Mouse (Mus musculus) embryonic fibroblast, embryonic 13.5 days (primary cell): ENCODE measurements around the gene Ift80.

Experiments
- CTCF ChIP-seq: IDR thresholded peaks from 2 replicates; pipeline ENCODE4 v1.5.1; 2011; ENCODE audit warnings: mild to moderate bottlenecking, control low read depth, low read length, moderate library complexity, borderline replicate concordance; ENCODE audit not compliant: insufficient read depth
- POLR2A ChIP-seq: IDR thresholded peaks from 2 replicates; pipeline ENCODE4 v1.6.1; 2011; ENCODE audit warnings: low read depth, mild to moderate bottlenecking, control low read depth, low read length, moderate library complexity

- TF ChIP-seq POLR2A: no peak
- TF ChIP-seq CTCF: no peak
Measured at GRCm38 (mm10) chr3:69047684-69048083, 43.3 kb upstream of the Ift80 start.
